Mouse (Mus musculus) megakaryocyte, embryonic 14.5 days (primary cell): ENCODE results near the gene Gm49673. TPM values are rescaled to one million over a fixed set of nuclear protein-coding genes. Genes with fewer than 3 reads are reported as not detected.
A peak's percentile ranks its signal among the peaks of the same experiment; 100 is the strongest.
"Not testable (repeated sequence)": the region's sequence is repeated elsewhere in the genome, so short reads cannot be mapped to it uniquely, and the experiment has no call there.

Experiments
- H3K27me3 ChIP-seq: replicated peaks from 2 replicates; pipeline ENCODE3; 2012; ENCODE audit warnings: inconsistent platforms
- H3K36me3 ChIP-seq: replicated peaks from 2 replicates; pipeline ENCODE3; 2012; ENCODE audit warnings: low read length, inconsistent platforms, mixed read lengths
- H3K4me1 ChIP-seq: 2 replicates; pipeline ENCODE4 v1.6.1; 2012; ENCODE audit warnings: inconsistent platforms
- H3K4me3 ChIP-seq: replicated peaks from 2 replicates; pipeline ENCODE3; 2012; ENCODE audit warnings: moderate library complexity, mild to moderate bottlenecking, inconsistent platforms
- H3K9me3 ChIP-seq: 2 replicates; pipeline ENCODE4 v1.6.1; 2012; ENCODE audit warnings: inconsistent platforms
- polyA plus RNA-seq: library from polyadenylated mRNA; stranded (reverse); fragments of >175 nt; gene quantifications from 2 replicates; pipeline ENCODE4 v1.2.3, GENCODE M21; 2012; ENCODE audit warnings: low replicate concordance; ENCODE audit not compliant: insufficient read depth

The Gm49673 gene
- polyA plus RNA-seq, 1 experiment = not detected

DNA sequence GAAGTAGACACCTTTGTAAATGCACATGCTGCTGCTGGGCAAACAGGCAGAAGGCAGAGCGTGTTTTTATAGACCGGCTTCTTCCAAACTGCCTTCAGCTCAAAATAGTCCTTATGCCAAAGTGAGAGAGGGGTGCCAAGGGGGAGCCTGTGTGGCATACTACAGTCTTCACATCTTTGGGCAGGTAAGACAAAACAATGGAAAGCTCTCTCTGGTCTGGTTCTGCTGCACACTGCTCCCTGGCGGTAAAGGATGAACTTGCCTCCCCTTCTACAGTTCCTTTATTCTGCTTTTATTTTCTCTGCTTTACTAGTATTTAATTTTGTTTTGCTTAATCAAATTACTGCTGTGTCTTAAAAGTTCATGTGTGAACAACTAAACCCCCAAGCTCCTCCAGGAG, 13.4 kb upstream of the Gm49673 start:
- H3K4me3 ChIP-seq, H3K4me1 ChIP-seq, H3K9me3 ChIP-seq, H3K36me3 ChIP-seq, H3K27me3 ChIP-seq: not testable (repeated sequence)

DNA sequence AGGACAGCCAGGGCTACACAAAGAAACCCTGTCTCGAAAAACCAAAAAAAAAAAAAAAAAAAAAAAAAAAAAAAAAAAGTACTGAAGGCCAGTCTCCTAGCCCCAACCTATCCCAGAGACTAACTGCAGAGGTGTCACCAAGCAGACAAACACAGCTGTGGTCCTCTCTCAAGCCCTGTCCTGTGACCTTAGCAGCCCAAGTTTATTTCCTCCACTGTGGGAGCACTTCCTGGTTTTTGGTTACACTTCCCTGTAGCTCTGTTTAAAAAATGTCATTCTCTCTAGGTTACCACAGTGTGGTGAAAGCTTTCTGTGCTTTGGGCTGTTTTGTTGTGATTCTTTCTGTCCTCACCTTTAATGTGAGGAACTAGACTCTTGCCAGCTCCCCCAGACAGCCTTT, 11.0 kb upstream of the Gm49673 start:
- H3K9me3 ChIP-seq = not testable (repeated sequence)

GRCm38 (mm10) chr17:8155982-8156381, 8.4 kb upstream of the Gm49673 start:
- not testable (repeated sequence) for H3K27me3 ChIP-seq, H3K4me1 ChIP-seq, H3K4me3 ChIP-seq, H3K36me3 ChIP-seq, H3K9me3 ChIP-seq

More for the DNA sequence above, 11.0 kb upstream of the Gm49673 start:
- not testable (repeated sequence) for H3K36me3 ChIP-seq, H3K4me1 ChIP-seq, H3K27me3 ChIP-seq, H3K4me3 ChIP-seq

- not testable (repeated sequence) for H3K4me1 ChIP-seq, H3K27me3 ChIP-seq, H3K36me3 ChIP-seq, H3K4me3 ChIP-seq, H3K9me3 ChIP-seq
Measured at GRCm38 (mm10) chr17:8155010-8155409, 7.4 kb upstream of the Gm49673 start.

- not testable (repeated sequence) for H3K27me3 ChIP-seq, H3K36me3 ChIP-seq, H3K4me1 ChIP-seq, H3K9me3 ChIP-seq
- H3K4me3 ChIP-seq = peak overlapping the region; percentile 86
Measured at GRCm38 (mm10) chr17:8146931-8147330, 657 bp downstream of the Gm49673 start.

GRCm38 (mm10) chr17:8143802-8144673, 3.5 kb downstream of the Gm49673 start:
- H3K4me3 ChIP-seq, H3K36me3 ChIP-seq, H3K27me3 ChIP-seq, H3K9me3 ChIP-seq, H3K4me1 ChIP-seq: not testable (repeated sequence)

- not testable (repeated sequence) for H3K4me3 ChIP-seq, H3K36me3 ChIP-seq, H3K27me3 ChIP-seq, H3K4me1 ChIP-seq, H3K9me3 ChIP-seq
Measured at GRCm38 (mm10) chr17:8140210-8140609, 7.4 kb downstream of the Gm49673 start.

GRCm38 (mm10) chr17:8138116-8138515, 9.5 kb downstream of the Gm49673 start:
- not testable (repeated sequence) for H3K27me3 ChIP-seq, H3K9me3 ChIP-seq, H3K36me3 ChIP-seq, H3K4me1 ChIP-seq, H3K4me3 ChIP-seq

GRCm38 (mm10) chr17:8130849-8131248, 16.7 kb downstream of the Gm49673 start:
- H3K4me3 ChIP-seq, H3K36me3 ChIP-seq, H3K4me1 ChIP-seq, H3K27me3 ChIP-seq, H3K9me3 ChIP-seq: not testable (repeated sequence)

- H3K27me3 ChIP-seq, H3K9me3 ChIP-seq, H3K4me1 ChIP-seq, H3K4me3 ChIP-seq, H3K36me3 ChIP-seq: not testable (repeated sequence)
Measured at GRCm38 (mm10) chr17:8129578-8129977, 18.0 kb downstream of the Gm49673 start.

- not testable (repeated sequence) for H3K4me1 ChIP-seq, H3K9me3 ChIP-seq, H3K36me3 ChIP-seq, H3K4me3 ChIP-seq, H3K27me3 ChIP-seq
Measured at GRCm38 (mm10) chr17:8128326-8128993, 19.1 kb downstream of the Gm49673 start.

GRCm38 (mm10) chr17:8124586-8124985, 23.0 kb downstream of the Gm49673 start:
- not testable (repeated sequence) for H3K9me3 ChIP-seq, H3K27me3 ChIP-seq, H3K36me3 ChIP-seq, H3K4me1 ChIP-seq, H3K4me3 ChIP-seq

- H3K36me3 ChIP-seq, H3K27me3 ChIP-seq, H3K4me1 ChIP-seq, H3K9me3 ChIP-seq, H3K4me3 ChIP-seq: not testable (repeated sequence)
Measured at GRCm38 (mm10) chr17:8122974-8123373, 24.6 kb downstream of the Gm49673 start.

- H3K36me3 ChIP-seq, H3K4me3 ChIP-seq, H3K27me3 ChIP-seq, H3K9me3 ChIP-seq, H3K4me1 ChIP-seq: not testable (repeated sequence)
Measured at GRCm38 (mm10) chr17:8116928-8117327, 30.7 kb downstream of the Gm49673 start.

GRCm38 (mm10) chr17:8116378-8116777, 31.2 kb downstream of the Gm49673 start:
- not testable (repeated sequence) for H3K27me3 ChIP-seq, H3K4me1 ChIP-seq, H3K36me3 ChIP-seq, H3K4me3 ChIP-seq, H3K9me3 ChIP-seq

GRCm38 (mm10) chr17:8112199-8112598, 35.4 kb downstream of the Gm49673 start:
- H3K9me3 ChIP-seq, H3K4me3 ChIP-seq, H3K36me3 ChIP-seq: not testable (repeated sequence)

GRCm38 (mm10) chr17:8101297-8101609, 46.3 kb downstream of the Gm49673 start:
- not testable (repeated sequence) for H3K4me3 ChIP-seq, H3K4me1 ChIP-seq, H3K9me3 ChIP-seq, H3K36me3 ChIP-seq, H3K27me3 ChIP-seq

More at GRCm38 (mm10) chr17:8112199-8112598, 35.4 kb downstream of the Gm49673 start:
- not testable (repeated sequence) for H3K4me1 ChIP-seq, H3K27me3 ChIP-seq
